Mouse (Mus musculus): ENCODE data around the gene Tcf20. TPM values are rescaled to one million over a fixed set of nuclear protein-coding genes. Genes with fewer than 3 reads are reported as not detected.
A peak's percentile ranks its signal among the peaks of the same experiment; 100 is the strongest.

Tcf20 gene
- total and polyA plus RNA-seq, 3 experiments: 27.0 to 47.2 (median 29.0) TPM

DNA sequence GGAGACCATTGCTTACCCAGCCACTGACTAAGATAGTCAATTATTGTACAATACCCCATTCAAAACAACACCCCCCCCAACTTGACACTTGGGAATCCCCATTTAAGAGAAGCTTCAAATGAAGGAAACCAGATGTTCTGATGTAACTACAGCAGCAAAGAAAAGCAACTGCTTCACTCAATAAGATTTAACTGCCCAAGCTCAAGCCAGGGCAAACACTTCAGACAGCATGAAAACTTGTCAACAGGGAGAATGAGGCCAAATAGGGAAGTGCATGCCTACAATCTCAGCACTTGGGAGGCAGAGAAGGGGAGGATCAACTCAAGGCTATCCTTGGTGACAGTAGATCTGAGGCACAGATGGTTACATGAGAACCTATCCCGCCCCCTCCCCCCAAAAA is 166.0 kb downstream of the Tcf20 start:
- H3K4me2 ChIP-seq (ENCODE audit: insufficient read depth, low read depth, poor library complexity, severe bottlenecking): no peak overlapping the region
- in situ Hi-C loops (cut with MboI; ENCODE audit: low pct_ligation_motif_present, low pct_unique_long_range_greater_than_20kb, low sequenced_read_pairs) (loop anchor here (25.0 kb wide), 1 partner anchor 391 kb away; no protein-coding TSS in a partner anchor), dilution Hi-C loops (cut with MboI; ENCODE audit: extremely low pct_ligation_motif_present, extremely low pct_unique_long_range_greater_than_20kb, low sequenced_read_pairs) (no loop called here)
- TF ChIP-seq TCF12 (IDR thresholded peaks at IDR 0.05; ENCODE audit: low read depth, low read length) (no peak), CHD1 (IDR thresholded peaks at IDR 0.05; ENCODE audit: low read depth, low read length) (no peak), POLR2A (IDR thresholded peaks at IDR 0.05; ENCODE audit: low read depth, low read length) (no peak), MEF2A (IDR thresholded peaks at IDR 0.05; ENCODE audit: borderline replicate concordance, low read depth, low read length) (no peak), JUN (IDR thresholded peaks at IDR 0.05; ENCODE audit: insufficient read depth, low read depth, low read length) (no peak), ELF1 (IDR thresholded peaks at IDR 0.05; ENCODE audit: low read depth, low read length) (no peak), ZMIZ1 (IDR thresholded peaks at IDR 0.05; ENCODE audit: low read depth, low read length) (no peak), POLR2AphosphoS2 (IDR thresholded peaks at IDR 0.05; ENCODE audit: low read depth, low read length) (no peak), MYC (IDR thresholded peaks at IDR 0.05; ENCODE audit: low read depth, low read length) (no peak), IRF4 (IDR thresholded peaks at IDR 0.05; ENCODE audit: low read depth, low read length) (no peak), KAT2A (IDR thresholded peaks at IDR 0.05; ENCODE audit: insufficient replicate concordance, low read length) (no peak), USF1 (IDR thresholded peaks at IDR 0.05; ENCODE audit: low read depth, low read length) (no peak), EP300 (IDR thresholded peaks at IDR 0.05; ENCODE audit: low read length) (no peak), MAZ (IDR thresholded peaks at IDR 0.05; ENCODE audit: low read depth, low read length) (no peak), E2F4 (IDR thresholded peaks at IDR 0.05; ENCODE audit: insufficient replicate concordance, low read depth, low read length) (no peak), SMC3 (IDR thresholded peaks at IDR 0.05; ENCODE audit: low read depth, low read length) (no peak), PAX5 (IDR thresholded peaks at IDR 0.05; ENCODE audit: low read length) (no peak), USF2 (conservative IDR thresholded peaks at IDR 0.05; ENCODE audit: low read depth, low read length) (no peak), NELFE (IDR thresholded peaks at IDR 0.05; ENCODE audit: low read depth, low read length) (no peak), ZKSCAN1 (IDR thresholded peaks at IDR 0.05; ENCODE audit: borderline replicate concordance, low read depth, low read length) (no peak)
- 0 out of 2 replicates have a peak overlapping the region, but pooled peaks have one; percentile 36 for H3K27ac ChIP-seq (ENCODE audit: insufficient read depth, low read depth)
- no peaks in the 10 kb centered on the region for H3K9me3 ChIP-seq (replicated peaks; ENCODE audit: low read length)
- H3K27me3 ChIP-seq (replicated peaks): no peaks in the 10 kb centered on the region
- peaks cover 4 to 26% of the 10 kb centered on the region in 2 experiments; a peak in 3 of 4 replicates for H3K4me1 ChIP-seq (ENCODE audit: control insufficient read depth in 1 of 2, insufficient read depth in 2 of 2)
- H3K4me3 ChIP-seq (replicated peaks in 1 of 3; ENCODE audit: low read depth in 2 of 3, low read length in 2 of 3, poor library complexity in 1 of 3): no peak overlapping the region
- peaks cover 4% of the 10 kb centered on the region; the same call in 1 of the 2 replicates for H3K79me2 ChIP-seq (replicated peaks; ENCODE audit: control insufficient read depth, extremely low read depth, insufficient read depth, poor library complexity, severe bottlenecking)
- peaks cover 12 to 78% of the 10 kb centered on the region in 2 experiments for H3K36me3 ChIP-seq (replicated peaks in 1 of 2; ENCODE audit: control insufficient read depth in 1 of 2, insufficient read depth in 1 of 2, low read length in 1 of 2)
- no peak overlapping the region for H3K9ac ChIP-seq (ENCODE audit: insufficient read depth, low read depth)
- DNase-seq (ENCODE audit: extremely low read depth): no peak

DNA sequence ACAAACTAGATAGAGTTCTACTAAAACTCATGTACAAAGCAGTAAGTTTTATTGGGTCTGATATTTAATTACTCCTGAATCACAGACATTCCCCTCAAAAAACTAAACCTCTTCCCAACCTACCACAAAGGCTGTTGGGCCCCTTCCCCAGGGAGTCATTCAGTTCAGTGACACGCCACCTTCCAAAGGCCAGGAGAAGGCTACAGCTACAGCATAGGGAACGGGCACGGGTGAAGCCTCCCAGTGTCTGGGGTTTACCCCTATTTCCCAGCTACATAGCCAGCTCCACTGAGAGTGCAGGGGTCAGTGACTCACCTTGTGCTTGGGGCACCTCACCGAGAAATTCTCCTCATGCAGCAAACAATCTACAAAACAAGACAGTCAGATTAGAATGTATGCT is 172.4 kb downstream of the Tcf20 start:
- H3K4me1 ChIP-seq (ENCODE audit: control insufficient read depth in 1 of 2, insufficient read depth in 2 of 2): peaks cover 0 to 7% of the 10 kb centered on the region in 2 experiments; a peak in 2 of 4 replicates
- H3K27ac ChIP-seq (ENCODE audit: insufficient read depth, low read depth): no peak overlapping the region
- no peaks in the 10 kb centered on the region for H3K79me2 ChIP-seq (replicated peaks; ENCODE audit: control insufficient read depth, extremely low read depth, insufficient read depth, poor library complexity, severe bottlenecking)
- H3K9ac ChIP-seq (ENCODE audit: insufficient read depth, low read depth): no peak overlapping the region
- no peaks in the 10 kb centered on the region for H3K27me3 ChIP-seq (replicated peaks)
- dilution Hi-C loops (cut with MboI; ENCODE audit: extremely low pct_ligation_motif_present, extremely low pct_unique_long_range_greater_than_20kb, low sequenced_read_pairs) (no loop called here), in situ Hi-C loops (cut with MboI; ENCODE audit: low pct_ligation_motif_present, low pct_unique_long_range_greater_than_20kb, low sequenced_read_pairs) (loop anchor here (10.0 to 25.0 kb wide), 2 partner anchors 100 to 397 kb away; no protein-coding TSS in a partner anchor)
- no peak overlapping the region for H3K4me3 ChIP-seq (replicated peaks in 1 of 3; ENCODE audit: low read depth in 2 of 3, low read length in 2 of 3, poor library complexity in 1 of 3)
- H3K4me2 ChIP-seq (ENCODE audit: insufficient read depth, low read depth, poor library complexity, severe bottlenecking): no peak overlapping the region
- peaks cover 15 to 74% of the 10 kb centered on the region in 2 experiments for H3K36me3 ChIP-seq (replicated peaks in 1 of 2; ENCODE audit: control insufficient read depth in 1 of 2, insufficient read depth in 1 of 2, low read length in 1 of 2)
- no peak for DNase-seq (ENCODE audit: extremely low read depth)
- TF ChIP-seq RAD21 (IDR thresholded peaks at IDR 0.05; ENCODE audit: low read depth, low read length) (no peak), MXI1 (IDR thresholded peaks at IDR 0.05; ENCODE audit: low read depth, low read length) (no peak), CHD2 (IDR thresholded peaks at IDR 0.05; ENCODE audit: low read length) (no peak), NRF1 (IDR thresholded peaks at IDR 0.05; ENCODE audit: low read depth, low read length) (no peak), UBTF (IDR thresholded peaks at IDR 0.05; ENCODE audit: low read depth, low read length) (no peak), HCFC1 (IDR thresholded peaks at IDR 0.05; ENCODE audit: low read depth, low read length) (no peak), CTCF (conservative IDR thresholded peaks at IDR 0.05 in 1 of 2, IDR thresholded peaks at IDR 0.05 in 1 of 2; ENCODE audit: low read depth in 2 of 2, low read length in 2 of 2) (no peak), MYC (IDR thresholded peaks at IDR 0.05; ENCODE audit: low read depth, low read length) (no peak), ZC3H11A (IDR thresholded peaks at IDR 0.05; ENCODE audit: low read depth, low read length) (no peak), ZMIZ1 (IDR thresholded peaks at IDR 0.05; ENCODE audit: low read depth, low read length) (no peak), ZNF384 (IDR thresholded peaks at IDR 0.05; ENCODE audit: low read depth, low read length) (no peak), USF1 (IDR thresholded peaks at IDR 0.05; ENCODE audit: low read depth, low read length) (no peak), GABPA (IDR thresholded peaks at IDR 0.05; ENCODE audit: insufficient replicate concordance, low read depth, low read length) (no peak)
- no peaks in the 10 kb centered on the region for H3K9me3 ChIP-seq (replicated peaks; ENCODE audit: low read length)

Data from CH12.LX (cell line).